Mouse (Mus musculus): ENCODE measurements at regions not wholly inside any gene's neighbourhood (a gene's known extent, or its start where the extent isn't known, plus 50 kb on each side); places are given as distances from the start of the nearest gene placed in this dataset.

- DNase-seq = no peak
Observed at GRCm38 (mm10) chr9:113486494-113487081, 221.5 kb downstream of the Pdcd6ip start.

DNA sequence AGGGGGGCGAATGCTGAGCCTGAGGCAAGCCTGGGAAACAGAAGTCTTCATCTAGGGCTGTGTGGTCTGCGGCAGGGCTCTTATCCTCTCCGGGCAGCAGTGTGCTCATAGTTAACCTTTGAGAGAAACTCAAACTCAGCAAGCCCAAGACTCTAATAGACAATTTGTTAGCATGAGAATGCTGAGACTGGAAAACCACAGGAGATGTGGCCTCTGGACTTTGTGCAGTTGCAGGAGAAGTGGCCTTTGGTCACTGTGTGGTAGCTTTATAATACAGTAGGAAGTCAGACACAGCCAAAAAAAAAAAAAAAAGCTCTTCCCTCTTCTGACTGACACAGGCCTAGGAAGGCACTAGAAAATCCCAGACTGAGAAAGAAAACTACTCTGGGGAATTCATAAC lies 228.2 kb downstream of the Pdcd6ip start:
- peak; percentile 55 to 84 for DNase-seq

DNA sequence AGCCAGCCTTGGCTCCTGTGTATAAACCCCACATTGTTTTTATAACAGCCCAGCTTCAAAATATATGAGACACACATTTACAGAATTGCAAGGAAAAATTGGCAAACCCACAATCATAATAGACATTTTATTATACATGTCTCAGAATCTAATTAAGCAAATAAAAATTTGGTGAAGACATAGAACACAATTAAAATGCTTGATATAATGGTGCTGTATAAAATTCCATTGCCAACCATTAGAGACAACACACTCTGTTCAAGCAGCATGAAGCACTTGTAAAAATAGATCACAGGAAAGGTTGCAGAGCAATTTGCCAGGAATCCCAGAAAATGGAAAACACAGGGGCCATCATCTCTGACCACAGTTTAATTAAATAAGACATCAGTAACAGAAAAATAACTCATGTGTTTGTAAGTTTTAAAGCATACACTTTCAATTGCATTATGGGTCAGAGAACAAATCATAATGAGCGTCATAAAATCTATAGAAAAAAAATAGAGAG lies 229.2 kb downstream of the Pdcd6ip start:
- DNase-seq = no peak

GRCm38 (mm10) chr9:113471781-113472180 lies 236.3 kb downstream of the Pdcd6ip start:
- DNase-seq = no peak

- DNase-seq = no peak
Observed at GRCm38 (mm10) chr9:113462888-113463287, 245.2 kb downstream of the Pdcd6ip start.

- DNase-seq = no peak
Observed at GRCm38 (mm10) chr9:113462267-113462887, 245.7 kb downstream of the Pdcd6ip start.

DNA sequence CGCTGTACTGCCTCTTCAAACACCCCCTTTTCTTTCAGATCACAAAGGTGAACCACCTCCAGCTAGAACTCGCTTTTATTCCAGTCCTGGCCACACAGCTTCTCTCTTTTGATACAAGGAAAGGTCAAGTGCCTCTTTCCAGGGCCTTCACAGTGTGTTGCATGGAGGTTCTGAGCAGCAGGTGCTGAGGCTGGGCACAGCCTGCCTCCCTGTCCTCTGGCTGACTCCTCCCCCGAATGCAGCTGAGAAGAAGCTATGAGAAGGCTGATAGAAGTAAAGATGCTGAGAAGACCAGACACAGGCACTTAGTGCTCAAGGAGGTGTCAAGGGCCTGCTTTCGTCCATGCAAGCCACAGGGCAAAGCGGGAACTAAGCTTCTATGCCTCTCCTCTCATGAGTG lies 248.2 kb downstream of the Pdcd6ip start:
- DNase-seq = no peak

DNA sequence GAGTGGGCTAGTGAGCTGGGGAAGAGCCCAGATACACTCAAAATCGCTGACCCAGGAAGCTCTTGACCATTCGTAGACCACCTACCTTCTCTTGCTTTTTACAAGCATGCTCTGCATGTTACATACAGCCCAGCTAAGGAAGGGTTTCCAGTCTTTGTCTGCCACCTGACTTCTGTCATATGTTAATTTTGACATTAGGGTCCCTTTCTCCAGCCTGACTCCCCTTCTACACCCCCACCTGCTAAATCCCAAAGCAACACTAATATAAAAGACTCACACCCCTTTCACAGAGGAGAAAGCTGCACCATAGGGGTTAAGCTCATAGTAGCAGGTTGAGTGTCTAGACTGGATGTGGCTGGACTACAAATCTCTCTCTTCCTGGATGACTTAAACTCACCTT lies 248.8 kb downstream of the Pdcd6ip start:
- no peak for DNase-seq

DNA sequence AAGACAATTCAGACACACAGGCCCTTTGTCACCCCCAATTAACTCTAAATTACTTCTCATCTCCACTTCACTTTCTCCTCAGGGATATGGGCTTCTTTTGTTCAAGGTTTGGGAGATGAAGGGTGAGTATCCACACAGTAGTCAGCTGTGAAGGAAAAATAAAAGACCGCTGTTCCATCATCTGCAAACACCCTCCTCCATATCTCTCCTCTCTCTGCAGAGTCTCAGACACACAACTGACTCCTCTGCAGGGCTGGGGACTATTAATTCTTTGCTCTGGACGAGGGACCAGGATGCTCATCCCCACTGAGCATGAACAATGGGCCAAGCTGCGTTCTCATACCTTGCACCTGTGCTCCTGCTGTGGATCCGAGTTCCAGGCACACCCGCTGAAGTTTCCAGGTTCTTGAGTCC lies 249.3 kb downstream of the Pdcd6ip start:
- no peak for DNase-seq

DNA sequence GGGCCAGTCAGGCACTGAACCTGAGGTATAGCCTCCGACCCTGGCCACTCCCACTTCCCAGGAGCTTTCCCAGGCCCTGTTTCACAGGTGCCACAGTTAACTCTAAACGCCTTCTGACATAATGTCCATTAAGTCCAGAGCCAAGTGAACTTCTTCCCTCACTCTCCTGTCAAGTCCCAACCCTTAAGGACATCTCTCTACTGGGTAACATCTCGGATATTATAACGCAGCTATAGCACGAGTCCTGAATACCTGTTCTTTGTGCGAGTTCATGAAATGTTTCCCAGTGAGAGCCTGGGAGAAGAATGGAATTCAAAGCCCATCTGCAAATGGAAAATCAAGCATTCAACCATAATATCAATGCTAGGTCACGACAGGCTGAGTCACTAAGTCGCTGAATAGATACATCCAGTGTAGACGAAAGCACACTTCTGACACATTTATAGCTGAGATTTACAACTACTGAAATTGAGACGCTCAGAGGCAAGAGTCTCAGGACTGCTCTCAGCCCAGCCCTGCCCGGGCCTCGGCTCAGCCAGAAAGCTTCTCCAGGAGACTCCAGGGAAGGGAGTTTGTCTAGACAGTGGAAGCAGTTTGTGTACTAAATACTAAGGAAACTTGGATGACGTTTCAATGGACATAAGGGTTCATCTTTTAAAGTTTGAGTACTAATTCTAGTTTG lies 250.7 kb downstream of the Pdcd6ip start:
- DNase-seq = no peak

DNA sequence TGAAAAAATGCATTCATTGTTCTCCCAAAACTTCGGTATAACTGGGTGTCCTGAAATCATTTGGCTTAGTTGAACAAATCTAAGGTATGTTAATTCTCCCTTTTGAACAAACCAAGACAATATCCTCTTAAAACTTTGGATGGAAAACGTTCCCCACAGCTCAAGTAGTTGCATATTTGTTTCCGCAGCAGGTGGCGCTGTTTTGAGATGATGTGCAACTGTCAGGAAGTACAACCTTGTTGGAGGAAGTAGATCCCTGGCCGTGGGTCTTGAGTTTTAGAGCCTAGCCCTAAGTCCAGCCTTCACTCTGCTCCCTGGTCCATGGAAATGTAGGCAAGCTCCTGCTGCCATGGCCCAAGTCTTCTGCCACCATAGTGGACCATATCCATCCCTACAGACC lies 252.5 kb downstream of the Pdcd6ip start:
- peak in 1 of 2 experiments; percentile 30 for DNase-seq

DNA sequence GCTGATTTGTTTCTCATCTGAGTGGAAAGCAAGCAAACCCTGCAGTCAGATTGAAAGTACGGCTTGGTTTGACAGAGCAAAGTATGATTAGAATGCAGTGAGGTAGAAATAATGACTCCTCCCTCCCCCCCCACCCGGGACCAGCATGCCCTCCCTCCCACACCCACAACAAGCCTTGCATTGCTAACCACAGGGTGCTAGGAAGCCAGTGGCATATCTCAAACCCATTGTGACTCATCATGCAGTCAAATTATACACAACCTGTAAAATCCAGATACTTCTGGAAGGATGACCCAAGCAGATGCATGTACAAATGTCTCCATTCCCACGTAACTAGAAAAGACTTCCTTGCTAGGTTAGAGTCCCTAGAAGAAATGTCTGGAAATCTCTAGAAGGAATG lies 254.8 kb downstream of the Pdcd6ip start:
- no peak for DNase-seq

- peak; percentile 75 to 86 for DNase-seq
Observed at GRCm38 (mm10) chr9:113441770-113442411, 266.2 kb downstream of the Pdcd6ip start.

DNA sequence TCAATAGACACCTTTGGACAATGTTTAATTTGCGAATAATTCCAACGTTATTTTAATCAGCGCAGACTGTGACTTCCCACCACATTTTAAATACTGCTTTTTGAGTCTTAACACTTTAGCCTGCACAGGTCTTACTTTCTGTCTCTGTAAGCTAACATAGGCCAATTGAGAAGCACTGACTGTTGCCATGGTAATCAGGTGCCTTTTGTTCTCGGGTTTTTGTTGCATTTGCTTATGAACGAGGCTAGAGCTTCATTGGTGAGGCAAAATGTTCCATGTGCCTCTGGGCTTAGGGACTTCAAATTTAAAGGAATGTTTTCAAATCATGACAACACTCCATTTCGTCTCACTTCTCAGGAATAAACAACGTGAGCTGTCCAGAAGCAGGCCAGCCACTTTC lies 269.7 kb downstream of the Pdcd6ip start:
- no peak for DNase-seq

DNA sequence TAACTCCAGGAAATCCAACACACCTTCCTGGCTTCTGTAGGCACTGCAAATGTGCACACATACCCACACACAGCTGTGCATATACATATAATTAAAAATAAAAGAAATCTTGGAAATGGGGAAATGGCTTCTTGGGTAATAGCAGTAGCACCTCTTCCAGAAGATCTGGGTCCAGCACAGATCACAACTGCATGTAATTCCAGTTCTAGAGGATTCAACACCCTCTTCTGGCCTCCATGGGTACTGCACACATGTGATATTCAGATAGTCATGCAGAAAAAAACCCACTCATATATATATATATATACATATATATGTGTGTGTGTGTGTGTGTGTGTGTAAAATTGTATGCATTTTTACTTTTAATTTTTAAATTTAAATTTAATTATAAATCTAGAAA lies 272.1 kb downstream of the Pdcd6ip start:
- DNase-seq = peak in 1 of 2 experiments; percentile 5

- no peak for DNase-seq
Observed at GRCm38 (mm10) chr9:113433424-113433823, 274.6 kb downstream of the Pdcd6ip start.

DNA sequence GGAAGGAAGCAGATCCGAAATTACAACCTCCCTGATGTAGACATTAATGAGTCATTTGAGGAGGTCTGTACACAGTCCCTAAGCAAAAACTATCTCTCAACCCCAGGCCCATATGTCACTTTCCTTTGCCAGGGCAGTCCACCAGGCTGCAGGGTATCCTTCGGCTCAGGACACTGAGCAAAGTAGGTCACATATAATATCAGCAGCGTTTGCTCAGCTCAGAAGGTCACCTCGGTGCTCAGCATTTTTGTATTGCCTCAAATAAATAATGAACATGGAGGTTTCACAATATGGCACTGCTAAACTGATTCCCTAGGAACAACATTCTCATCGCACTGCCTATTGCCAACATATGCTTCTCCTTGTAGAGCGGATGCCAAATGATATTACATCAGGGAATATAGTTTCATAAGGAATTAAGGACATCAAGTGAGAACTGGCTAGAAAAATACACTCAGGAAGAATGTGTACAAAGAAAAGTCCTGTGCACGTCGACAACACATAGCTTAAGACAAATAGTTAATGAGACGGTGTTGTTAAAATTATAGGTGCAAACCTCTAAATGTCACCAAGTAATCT lies 275.4 kb downstream of the Pdcd6ip start:
- no peak for DNase-seq

GRCm38 (mm10) chr9:113430411-113430810 lies 277.6 kb downstream of the Pdcd6ip start:
- DNase-seq = no peak

DNA sequence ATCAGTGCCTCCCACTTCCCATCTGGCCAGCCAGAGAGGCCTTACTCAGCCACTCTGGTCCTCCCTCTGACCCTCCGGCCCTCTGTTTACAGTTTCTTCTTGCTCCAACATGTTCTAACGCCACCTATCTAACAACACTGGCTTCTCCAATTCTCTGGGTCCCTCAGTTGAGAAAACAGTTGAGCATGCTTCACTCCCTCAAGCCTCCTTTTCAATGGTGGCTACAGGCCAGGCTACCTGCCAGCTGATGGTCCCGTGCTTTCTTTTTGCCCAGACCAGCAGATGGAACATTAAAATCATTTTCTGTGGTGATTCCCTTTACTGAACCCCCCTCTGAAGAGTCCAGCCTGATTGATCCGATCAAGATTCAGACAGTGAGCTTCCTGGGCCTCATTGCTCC lies 280.8 kb downstream of the Pdcd6ip start:
- no peak for DNase-seq

- DNase-seq = no peak
Observed at GRCm38 (mm10) chr9:113426324-113426723, 281.7 kb downstream of the Pdcd6ip start.

DNA sequence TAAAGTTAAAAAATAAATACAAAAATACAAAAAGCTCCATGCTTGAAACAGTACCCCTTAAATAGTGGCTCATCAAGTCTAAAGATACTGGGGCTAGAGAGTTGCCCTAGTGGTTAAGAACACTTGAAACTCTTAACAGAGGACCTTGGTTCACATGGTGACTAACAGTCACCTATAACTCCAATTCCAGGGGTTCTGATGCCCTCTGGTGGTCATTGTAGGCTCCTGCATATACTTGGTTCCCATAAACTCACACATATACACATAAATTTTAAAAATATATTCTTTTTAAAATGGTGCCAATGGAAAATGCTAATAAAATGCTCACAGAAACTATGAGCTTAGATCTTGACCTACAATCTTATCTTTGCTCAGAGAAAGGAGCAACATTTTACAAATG lies 286.4 kb downstream of the Pdcd6ip start:
- no peak for DNase-seq

DNA sequence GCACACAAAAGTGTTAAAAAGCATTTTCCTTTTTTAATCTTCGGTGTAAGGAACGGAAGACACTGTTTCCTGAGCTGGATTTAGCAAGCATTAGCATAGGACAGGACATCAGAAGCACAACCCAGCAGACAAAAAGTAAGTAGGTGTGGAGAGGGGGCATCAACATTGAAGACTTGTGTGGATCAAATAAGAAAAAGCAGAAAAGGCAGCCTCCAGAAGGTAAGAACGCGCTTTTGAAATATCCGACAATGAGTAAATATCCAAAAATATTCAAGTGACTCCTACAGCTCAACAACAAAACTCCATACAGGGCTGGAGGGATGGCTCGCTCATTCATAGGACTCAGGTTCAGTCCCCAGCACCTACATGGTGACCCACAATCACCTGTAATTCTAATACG lies 286.9 kb downstream of the Pdcd6ip start:
- no peak for DNase-seq

DNA sequence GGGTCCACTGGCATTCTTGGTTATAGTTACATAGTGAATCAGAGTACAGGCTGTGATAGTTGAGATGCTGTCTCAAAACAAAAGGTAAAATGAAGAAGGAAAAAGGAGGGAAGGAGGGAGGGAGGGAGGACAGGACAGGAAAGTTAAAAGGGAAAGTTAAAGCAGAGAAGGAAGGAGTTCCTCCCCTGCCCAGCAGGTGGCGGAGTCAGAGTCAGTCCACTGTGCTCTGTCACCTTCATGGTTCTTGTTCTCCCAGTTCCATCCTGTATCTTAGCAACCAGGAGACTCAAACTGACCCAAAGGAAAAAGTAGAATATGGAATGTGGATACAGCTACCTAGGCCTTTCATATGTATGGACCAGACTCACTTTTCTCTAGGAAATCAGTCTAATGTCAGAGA lies 288.3 kb downstream of the Pdcd6ip start:
- DNase-seq = peak in 1 of 2 experiments; percentile 49

Measured in kidney, postnatal 25 days (tissue).